Mouse (Mus musculus): Measurements from ENCODE around the gene Plcb4. TPM values are rescaled to one million over a fixed set of nuclear protein-coding genes. Genes with fewer than 3 reads are reported as not detected.

Gene Plcb4
- total and polyA plus RNA-seq, 2 experiments from 2014 or later: 31.4 to 66.6 TPM

DNA sequence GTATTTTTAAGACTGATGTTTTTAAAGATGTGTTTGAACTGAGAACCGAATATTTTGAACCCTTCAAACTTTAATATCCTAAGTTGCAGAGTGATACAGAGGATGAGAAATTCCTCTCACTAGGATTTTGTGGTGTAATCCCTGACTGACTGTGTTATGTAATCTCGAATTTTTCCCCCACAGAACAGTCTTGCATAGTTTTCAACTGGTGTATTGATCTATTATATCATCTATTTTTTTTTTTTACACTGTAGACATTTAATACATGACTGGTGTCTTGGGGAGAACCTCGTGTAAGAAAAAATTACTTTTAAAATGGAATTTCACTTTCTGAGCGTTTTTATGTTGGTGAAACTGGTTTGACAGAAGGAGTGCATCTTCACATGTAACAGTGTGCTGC, 2.0 kb downstream of the Plcb4 start:
- DNase-seq (ENCODE audit: low spot score): no peak
- no peaks in the 10 kb centered on the region for H3K27me3 ChIP-seq (ENCODE audit: insufficient read depth, low read length)
- no peak for TF ChIP-seq CTCF (IDR thresholded peaks at IDR 0.05)
- peak overlapping the region; percentile 76 for H3K4me2 ChIP-seq (ENCODE audit: low read depth, low read length, poor library complexity, severe bottlenecking)
- 56% methylated on average over 4 of the region's 4 CpGs for WGBS
- no peaks in the 10 kb centered on the region for H3K36me3 ChIP-seq (ENCODE audit: insufficient read depth, low read length)
- no peaks in the 10 kb centered on the region for H3K9me3 ChIP-seq (ENCODE audit: low read length)
- H3K27ac ChIP-seq (ENCODE audit: low read depth, low read length): no peak overlapping the region
- H3K9ac ChIP-seq (replicated peaks; ENCODE audit: low read length, poor library complexity, severe bottlenecking): no peak overlapping the region; the same call in 1 of the 2 replicates
- ATAC-seq (ENCODE audit: low FRiP score): no peak
- no peaks in the 10 kb centered on the region for H3K4me1 ChIP-seq (ENCODE audit: insufficient read depth, low read length)
- peak overlapping the region; percentile 80; the same call in 1 of the 2 replicates for H3K4me3 ChIP-seq (ENCODE audit: low read depth, low read length)

DNA sequence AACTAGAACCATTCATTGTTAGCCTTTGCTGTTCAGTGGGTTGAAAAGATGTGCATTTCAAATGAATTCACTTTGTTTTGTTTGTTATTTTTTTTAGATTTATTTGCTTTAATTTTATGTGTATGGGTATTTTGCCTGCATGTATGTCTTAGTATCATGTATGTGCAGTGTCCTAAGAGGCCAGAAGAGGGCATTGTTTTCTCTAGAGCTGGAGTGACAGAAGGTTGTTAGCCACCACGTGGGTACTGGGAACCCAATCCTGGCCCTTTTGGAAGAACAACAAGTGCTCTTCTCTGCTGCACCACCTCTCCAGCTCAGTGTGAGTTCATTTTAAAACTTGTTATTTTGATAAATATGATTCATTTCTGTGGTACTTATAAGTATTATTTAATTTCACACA, 5.0 kb downstream of the Plcb4 start:
- WGBS: 86% methylated on average over 1 of the region's 1 CpGs
- TF ChIP-seq CTCF (IDR thresholded peaks at IDR 0.05): peak; percentile 30

DNA sequence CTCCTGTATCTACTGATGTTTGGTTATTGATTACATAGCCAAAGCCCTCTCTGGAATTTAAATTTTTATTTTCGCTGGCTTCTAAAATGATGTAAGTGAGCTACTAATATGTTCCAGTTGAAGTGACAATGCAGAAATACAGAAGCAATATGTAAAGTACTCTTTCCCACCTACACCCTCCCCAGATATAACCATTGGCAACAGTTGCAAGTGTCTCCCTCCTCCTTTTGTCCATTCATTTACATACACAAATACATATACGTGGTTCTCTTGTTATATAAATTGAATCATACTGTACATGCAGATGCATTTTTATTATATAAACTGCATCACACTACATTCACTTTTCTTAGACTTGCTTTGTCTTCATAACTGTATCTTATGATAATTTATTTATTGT, 8.7 kb downstream of the Plcb4 start:
- DNase-seq (ENCODE audit: low spot score) (no peak), ATAC-seq (ENCODE audit: low FRiP score) (no peak)
- H3K36me3 ChIP-seq (ENCODE audit: insufficient read depth, low read length): no peaks in the 10 kb centered on the region
- 95% methylated on average over 2 of the region's 2 CpGs for WGBS
- H3K4me3 ChIP-seq (ENCODE audit: low read depth, low read length): no peak overlapping the region
- H3K9me3 ChIP-seq (ENCODE audit: low read length): no peaks in the 10 kb centered on the region
- TF ChIP-seq CTCF (IDR thresholded peaks at IDR 0.05): no peak
- no peak overlapping the region for H3K27ac ChIP-seq (ENCODE audit: low read depth, low read length)
- H3K4me2 ChIP-seq (ENCODE audit: low read depth, low read length, poor library complexity, severe bottlenecking): no peak overlapping the region
- no peaks in the 10 kb centered on the region for H3K4me1 ChIP-seq (ENCODE audit: insufficient read depth, low read length)
- H3K9ac ChIP-seq (replicated peaks; ENCODE audit: low read length, poor library complexity, severe bottlenecking): no peak overlapping the region
- no peaks in the 10 kb centered on the region for H3K27me3 ChIP-seq (ENCODE audit: insufficient read depth, low read length)

More for the DNA sequence above, 5.0 kb downstream of the Plcb4 start:
- Histone ChIP-seq H3K27ac (ENCODE audit: low read depth, low read length) (no peak overlapping the region), H3K4me1 (ENCODE audit: insufficient read depth, low read length) (no peaks in the 10 kb centered on the region), H3K9ac (replicated peaks; ENCODE audit: low read length, poor library complexity, severe bottlenecking) (no peak overlapping the region), H3K4me2 (ENCODE audit: low read depth, low read length, poor library complexity, severe bottlenecking) (no peak overlapping the region), H3K4me3 (ENCODE audit: low read depth, low read length) (no peak overlapping the region), H3K36me3 (ENCODE audit: insufficient read depth, low read length) (no peaks in the 10 kb centered on the region), H3K9me3 (ENCODE audit: low read length) (no peaks in the 10 kb centered on the region), H3K27me3 (ENCODE audit: insufficient read depth, low read length) (no peaks in the 10 kb centered on the region)
- ATAC-seq (ENCODE audit: low FRiP score) (no peak), DNase-seq (ENCODE audit: low spot score) (no peak)

DNA sequence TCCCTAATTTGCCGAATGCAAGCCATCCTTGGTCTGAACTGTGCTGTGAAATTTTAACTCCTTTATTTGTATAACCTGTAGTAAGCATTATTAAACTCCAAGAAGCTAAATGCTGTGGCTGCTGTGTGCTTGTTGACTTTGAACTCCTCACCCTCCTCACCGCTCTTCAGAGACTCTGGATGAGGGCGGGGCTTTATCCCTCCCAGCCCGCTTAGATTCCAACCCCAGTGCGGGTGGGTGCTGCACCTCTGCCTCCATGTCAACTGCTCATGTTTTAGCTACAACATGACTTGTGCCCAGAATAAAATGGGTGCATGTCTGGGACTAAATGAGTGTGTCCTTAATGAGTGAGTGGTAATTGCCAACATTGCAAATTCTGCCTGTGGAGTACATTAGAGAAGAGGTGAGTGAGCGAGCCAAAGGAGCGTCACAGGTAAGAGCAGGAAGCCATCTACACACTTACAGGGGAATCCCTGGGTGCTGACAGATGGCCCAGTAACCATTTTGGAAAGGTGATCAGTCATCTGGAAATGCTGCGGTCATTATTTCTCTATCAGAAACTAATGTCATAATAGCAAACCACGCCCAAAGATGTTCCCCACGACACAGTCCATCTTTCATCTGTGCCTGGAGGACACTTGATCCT, 13.8 kb downstream of the Plcb4 start:
- 81% methylated on average over 10 of the region's 10 CpGs for WGBS
- Histone ChIP-seq H3K9me3 (ENCODE audit: low read length) (no peaks in the 10 kb centered on the region), H3K36me3 (ENCODE audit: insufficient read depth, low read length) (no peaks in the 10 kb centered on the region), H3K4me3 (ENCODE audit: low read depth, low read length) (no peak overlapping the region), H3K4me1 (ENCODE audit: insufficient read depth, low read length) (no peaks in the 10 kb centered on the region), H3K4me2 (ENCODE audit: low read depth, low read length, poor library complexity, severe bottlenecking) (no peak overlapping the region), H3K9ac (replicated peaks; ENCODE audit: low read length, poor library complexity, severe bottlenecking) (no peak overlapping the region), H3K27ac (ENCODE audit: low read depth, low read length) (no peak overlapping the region), H3K27me3 (ENCODE audit: insufficient read depth, low read length) (no peaks in the 10 kb centered on the region)
- DNase-seq (ENCODE audit: low spot score) (no peak), ATAC-seq (ENCODE audit: low FRiP score) (no peak)
- TF ChIP-seq CTCF (IDR thresholded peaks at IDR 0.05): no peak

DNA sequence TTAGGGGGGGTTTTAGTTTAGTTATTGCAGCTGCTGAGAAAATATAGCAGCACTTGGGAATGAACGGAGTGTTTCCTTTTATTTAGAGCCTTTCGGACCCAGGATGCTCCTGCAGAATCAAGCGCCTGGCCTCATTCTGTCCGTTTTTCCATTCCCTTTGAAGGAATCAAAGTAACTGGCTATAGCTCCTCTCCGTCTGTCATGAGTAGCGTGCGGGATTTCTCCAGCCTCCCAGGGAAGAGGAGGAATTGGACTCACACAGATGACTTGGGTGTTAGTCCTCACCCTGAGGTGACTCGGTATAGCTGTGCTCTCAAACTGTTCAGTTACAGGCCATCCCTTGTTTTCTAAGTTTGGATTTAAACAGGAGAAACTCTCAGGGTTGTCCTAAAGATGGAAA, 14.8 kb downstream of the Plcb4 start:
- WGBS: 72% methylated on average over 8 of the region's 8 CpGs
- no peak for ATAC-seq (ENCODE audit: low FRiP score)
- H3K27ac ChIP-seq (ENCODE audit: low read depth, low read length): no peak overlapping the region
- no peaks in the 10 kb centered on the region for H3K9me3 ChIP-seq (ENCODE audit: low read length)
- no peaks in the 10 kb centered on the region for H3K4me1 ChIP-seq (ENCODE audit: insufficient read depth, low read length)
- TF ChIP-seq CTCF (IDR thresholded peaks at IDR 0.05): no peak
- DNase-seq (ENCODE audit: low spot score): no peak
- H3K4me2 ChIP-seq (ENCODE audit: low read depth, low read length, poor library complexity, severe bottlenecking): no peak overlapping the region
- no peak overlapping the region for H3K4me3 ChIP-seq (ENCODE audit: low read depth, low read length)
- H3K27me3 ChIP-seq (ENCODE audit: insufficient read depth, low read length): no peaks in the 10 kb centered on the region
- no peaks in the 10 kb centered on the region for H3K36me3 ChIP-seq (ENCODE audit: insufficient read depth, low read length)
- H3K9ac ChIP-seq (replicated peaks; ENCODE audit: low read length, poor library complexity, severe bottlenecking): no peak overlapping the region

DNA sequence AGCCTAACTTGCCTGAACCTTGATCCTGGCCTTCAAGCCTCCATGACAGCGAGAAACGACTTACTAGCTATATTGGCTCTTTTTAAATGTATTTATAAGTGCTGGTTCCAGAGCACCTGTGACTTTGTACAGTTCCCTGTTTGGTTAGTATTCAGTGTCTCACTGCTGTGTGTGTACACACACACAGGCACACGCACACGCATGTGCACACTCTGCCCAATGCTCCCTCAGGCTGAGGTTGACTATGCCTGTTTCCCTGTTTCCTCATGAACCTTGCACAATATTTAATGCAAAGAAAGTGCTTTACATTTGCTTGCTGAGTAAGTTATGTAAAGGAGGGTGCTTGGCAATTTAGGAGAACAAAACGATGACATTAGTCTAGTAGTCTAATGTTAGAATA, 16.5 kb downstream of the Plcb4 start:
- Histone ChIP-seq H3K9me3 (ENCODE audit: low read length) (no peaks in the 10 kb centered on the region), H3K27me3 (ENCODE audit: insufficient read depth, low read length) (no peaks in the 10 kb centered on the region), H3K4me3 (ENCODE audit: low read depth, low read length) (no peak overlapping the region), H3K27ac (ENCODE audit: low read depth, low read length) (no peak overlapping the region), H3K36me3 (ENCODE audit: insufficient read depth, low read length) (no peaks in the 10 kb centered on the region), H3K4me2 (ENCODE audit: low read depth, low read length, poor library complexity, severe bottlenecking) (no peak overlapping the region), H3K9ac (replicated peaks; ENCODE audit: low read length, poor library complexity, severe bottlenecking) (no peak overlapping the region), H3K4me1 (ENCODE audit: insufficient read depth, low read length) (no peaks in the 10 kb centered on the region)
- ATAC-seq (ENCODE audit: low FRiP score) (no peak), DNase-seq (ENCODE audit: low spot score) (no peak)
- no peak for TF ChIP-seq CTCF (IDR thresholded peaks at IDR 0.05)
- WGBS: 91% methylated on average over 5 of the region's 5 CpGs
